Mouse (Mus musculus): ENCODE measurements around the gene Gm7534.

DNA sequence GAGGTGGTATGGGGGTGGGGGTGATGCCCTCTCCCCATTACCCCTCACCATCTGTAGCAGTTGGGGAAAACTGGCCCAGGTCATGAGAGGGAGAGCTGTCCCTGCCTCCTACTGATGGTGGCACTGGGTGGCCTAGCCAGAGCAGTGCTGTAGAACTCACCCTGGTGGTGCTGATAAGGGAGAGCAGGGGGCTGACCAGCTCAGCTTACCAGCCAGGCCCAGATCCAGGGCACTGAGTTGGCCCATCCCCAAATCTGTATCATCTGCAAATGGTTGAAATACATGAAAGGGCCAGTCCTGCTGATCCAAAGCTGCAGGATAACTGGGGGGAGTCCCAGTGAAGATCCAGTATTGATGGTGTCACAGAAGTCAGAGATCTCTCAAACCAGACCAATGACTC is 21.0 kb downstream of the Gm7534 start:
- no peak for TF ChIP-seq POLR2A (IDR thresholded peaks at IDR 0.05; ENCODE audit: borderline replicate concordance, low read depth, low read length)
- no peak for TF ChIP-seq CTCF (IDR thresholded peaks at IDR 0.05; ENCODE audit: low read depth, low read length)

Measured in bone marrow macrophage, adult 2 months (primary cell).